In the genomic region with DNA sequence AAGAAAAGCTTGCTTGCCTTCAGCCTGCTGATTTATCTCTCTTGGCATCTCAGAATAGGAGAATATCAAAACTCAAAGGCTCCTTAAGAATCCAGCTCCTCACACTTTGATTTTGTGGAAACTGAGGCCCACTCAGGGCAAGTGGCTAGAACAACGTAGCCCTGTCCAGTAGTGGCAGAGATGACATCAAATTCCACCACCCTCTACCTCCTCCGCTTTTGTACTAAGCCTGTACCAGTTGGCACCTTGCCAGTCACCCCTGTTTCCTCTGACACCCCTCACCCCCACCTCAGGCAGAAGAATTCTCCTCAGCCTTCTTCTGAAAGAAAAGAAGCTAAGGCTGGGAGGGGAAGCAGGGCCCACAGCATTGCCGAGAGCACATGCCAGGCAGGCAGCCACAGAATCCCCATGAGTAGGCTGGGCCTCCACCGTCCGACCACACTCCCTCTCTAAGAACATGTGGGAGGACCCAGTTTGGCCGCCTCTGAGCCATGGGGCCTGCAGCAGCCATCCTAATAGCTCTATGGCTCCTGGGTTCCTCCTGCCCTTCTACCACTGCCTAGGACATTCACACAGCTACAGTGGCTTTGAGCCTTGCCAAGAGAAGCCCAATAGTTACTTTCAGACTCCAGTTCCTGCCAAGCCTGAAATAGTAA, we compare ENCODE assay signal across 9 mouse cellular contexts.
DNase-seq lines count a peak whose midpoint lies in the region; ATAC-seq and TF ChIP-seq lines count a peak whose summit lies in the region.
"Had no signal": no experiment of that assay in that cellular context is flagged by ENCODE, and none has a peak within 500 bp of the region (broad histone marks: within the 10 kb centered on the region; RNA-seq: fewer than 3 reads in every experiment).

No protein-coding gene starts in this region.

- no peak for TF ChIP-seq CTCF in liver, postnatal 0 days (IDR thresholded peaks at IDR 0.05; ENCODE audit: low read depth)

- WGBS in liver, embryonic 13.5 days (ENCODE audit: insufficient replicate concordance): 41% methylated on average over 6 of the region's 6 CpGs
- WGBS in liver, postnatal 0 days (ENCODE audit: insufficient replicate concordance): 33% methylated on average over 6 of the region's 6 CpGs
- WGBS in heart, embryonic 16.5 days: 25% methylated on average over 6 of the region's 6 CpGs
- WGBS in midbrain, embryonic 15.5 days: 42% methylated on average over 6 of the region's 6 CpGs

- H3K4me2 ChIP-seq in liver, embryonic 13.5 days: no peak overlapping the region
- no peak overlapping the region for H3K4me2 ChIP-seq in liver, postnatal 0 days (ENCODE audit: low read depth, low read length)
- H3K4me2 ChIP-seq in heart, embryonic 16.5 days (ENCODE audit: low read depth, low read length): no peak overlapping the region
- H3K4me2 ChIP-seq in midbrain, embryonic 15.5 days: no peak overlapping the region

- no peak overlapping the region for H3K4me3 ChIP-seq in liver, embryonic 13.5 days (replicated peaks)
- no peak overlapping the region for H3K4me3 ChIP-seq in liver, postnatal 0 days (ENCODE audit: low read depth, low read length)
- H3K4me3 ChIP-seq in heart, embryonic 16.5 days (ENCODE audit: low read length): no peak overlapping the region
- no peak overlapping the region for H3K4me3 ChIP-seq in midbrain, embryonic 15.5 days
- H3K4me3 ChIP-seq: megakaryocyte, embryonic 14.5 days had no signal

- ATAC-seq in liver, embryonic 13.5 days (ENCODE audit: low read depth): no peak
- no peak for ATAC-seq in liver, postnatal 0 days
- peak; percentile 77 for ATAC-seq in heart, embryonic 16.5 days (replicated peaks; ENCODE audit: extremely low read depth, insufficient read depth, low FRiP score)
- 0 out of 2 replicates have a peak, but pooled peaks have one; percentile 27 for ATAC-seq in midbrain, embryonic 15.5 days (replicated peaks)
- no peak for ATAC-seq in megakaryocyte, adult 5-6 weeks (ENCODE audit: poor library complexity, severe bottlenecking)

- H3K4me1 ChIP-seq in liver, embryonic 13.5 days (replicated peaks): peaks cover 28% of the 10 kb centered on the region
- no peaks in the 10 kb centered on the region for H3K4me1 ChIP-seq in liver, postnatal 0 days (ENCODE audit: insufficient read depth)
- H3K4me1 ChIP-seq in heart, embryonic 16.5 days (ENCODE audit: control insufficient read depth, insufficient read depth, low read length): peaks cover 14% of the 10 kb centered on the region
- peaks cover 13% of the 10 kb centered on the region for H3K4me1 ChIP-seq in midbrain, embryonic 15.5 days

- H3K9ac ChIP-seq in liver, embryonic 13.5 days: no peak overlapping the region
- no peak overlapping the region for H3K9ac ChIP-seq in liver, postnatal 0 days (replicated peaks)
- 0 out of 2 replicates have a peak overlapping the region, but pooled peaks have one; percentile 17 for H3K9ac ChIP-seq in heart, embryonic 16.5 days (ENCODE audit: low read length)
- H3K9ac ChIP-seq in midbrain, embryonic 15.5 days: no peak overlapping the region

- TF ChIP-seq EP300 in liver, postnatal 0 days (IDR thresholded peaks at IDR 0.05; ENCODE audit: low read depth): no peak

- DNase-seq in liver, embryonic 13.5 days: no peak
- DNase-seq in liver, postnatal 0 days: no peak
- peak; percentile 35 for DNase-seq in fibroblast of lung, adult 2 months (ENCODE audit: low read depth)
- DNase-seq in layer of hippocampus, postnatal 10 days (ENCODE audit: low spot score in 2 of 2): peak; percentile 17 to 36
- peak; percentile 85 for DNase-seq in testis, postnatal 14 days (ENCODE audit: low spot score)

- H3K27me3 ChIP-seq in liver, embryonic 13.5 days: peaks cover 42% of the 10 kb centered on the region
- H3K27me3 ChIP-seq in liver, postnatal 0 days (ENCODE audit: insufficient read depth, low read length): peaks cover 21% of the 10 kb centered on the region
- peaks cover 2% of the 10 kb centered on the region; the same call in 1 of the 2 replicates for H3K27me3 ChIP-seq in heart, embryonic 16.5 days (ENCODE audit: control insufficient read depth, insufficient read depth, low read length)
- no peaks in the 10 kb centered on the region for H3K27me3 ChIP-seq in midbrain, embryonic 15.5 days (replicated peaks)

- no peaks in the 10 kb centered on the region for H3K36me3 ChIP-seq in liver, embryonic 13.5 days
- H3K36me3 ChIP-seq in liver, postnatal 0 days (replicated peaks; ENCODE audit: insufficient read depth, low read length): no peaks in the 10 kb centered on the region
- H3K36me3 ChIP-seq in heart, embryonic 16.5 days (ENCODE audit: control insufficient read depth, insufficient read depth): no peaks in the 10 kb centered on the region
- no peaks in the 10 kb centered on the region for H3K36me3 ChIP-seq in midbrain, embryonic 15.5 days (replicated peaks)

- H3K27ac ChIP-seq in liver, embryonic 13.5 days: peak overlapping the region; percentile 45
- no peak overlapping the region for H3K27ac ChIP-seq in liver, postnatal 0 days (ENCODE audit: low read depth)
- H3K27ac ChIP-seq in heart, embryonic 16.5 days (ENCODE audit: low read length): peak overlapping the region; percentile 70
- H3K27ac ChIP-seq in midbrain, embryonic 15.5 days: 0 out of 2 replicates have a peak overlapping the region, but pooled peaks have one; percentile 29

- H3K9me3 ChIP-seq in liver, embryonic 13.5 days (replicated peaks): no peaks in the 10 kb centered on the region
- no peaks in the 10 kb centered on the region for H3K9me3 ChIP-seq in liver, postnatal 0 days (ENCODE audit: low read length)
- H3K9me3 ChIP-seq in heart, embryonic 16.5 days (replicated peaks; ENCODE audit: control insufficient read depth, low read length): no peaks in the 10 kb centered on the region
- no peaks in the 10 kb centered on the region for H3K9me3 ChIP-seq in midbrain, embryonic 15.5 days
- H3K9me3 ChIP-seq: megakaryocyte, embryonic 14.5 days had no signal

Comparison
In these comparisons a context has a peak if more than half of its experiments do, and no peak if none do; other contexts are left out.
1. ATAC-seq: peak in heart, embryonic 16.5 days (single experiment) and midbrain, embryonic 15.5 days (single experiment); none in liver, embryonic 13.5 days (single experiment), liver, postnatal 0 days (single experiment) and megakaryocyte, adult 5-6 weeks (single experiment).
2. DNase-seq: peak in fibroblast of lung, adult 2 months (single experiment), layer of hippocampus, postnatal 10 days (2 of 2) and testis, postnatal 14 days (single experiment); none in liver, embryonic 13.5 days (single experiment) and liver, postnatal 0 days (single experiment).